Mouse (Mus musculus) heart, embryonic 12.5 days (tissue): Measurements from ENCODE around the gene Kcnq1. TPM values are rescaled to one million over a fixed set of nuclear protein-coding genes. Genes with fewer than 3 reads are reported as not detected.
A peak's percentile ranks its signal among the peaks of the same experiment; 100 is the strongest.

Experiments used
- ATAC-seq: fragments of 200-750 bp; cut with Nextera tagmentation; 2 replicates; pipeline ENCODE4 v1.8.0; 2017; ENCODE audit warnings: moderate TSS enrichment, moderate library complexity; ENCODE audit not compliant: insufficient number of reproducible peaks, low FRiP score
- H3K27ac ChIP-seq: fragments of 300-500 bp; sonication (generic); 2 replicates; pipeline ENCODE4 v1.5.1; 2016; ENCODE audit warnings: mild to moderate bottlenecking, moderate library complexity; ENCODE audit not compliant: poor library complexity, severe bottlenecking
- H3K27me3 ChIP-seq: fragments of 300-500 bp; sonication (generic); replicated peaks from 2 replicates; pipeline ENCODE4 v1.6.1; 2016; ENCODE audit warnings: mild to moderate bottlenecking, moderate library complexity
- H3K36me3 ChIP-seq: fragments of 300-500 bp; sonication (generic); 2 replicates; pipeline ENCODE4 v1.6.1; 2016; ENCODE audit warnings: mild to moderate bottlenecking, moderate library complexity
- H3K4me1 ChIP-seq: fragments of 300-500 bp; sonication (generic); replicated peaks from 2 replicates; pipeline ENCODE4 v1.6.1; 2016; ENCODE audit warnings: mild to moderate bottlenecking
- H3K4me2 ChIP-seq: fragments of 300-500 bp; sonication (generic); 2 replicates; pipeline ENCODE4 v1.6.1; 2016; ENCODE audit warnings: mild to moderate bottlenecking, moderate library complexity
- H3K4me3 ChIP-seq: fragments of 300-500 bp; sonication (generic); 2 replicates; pipeline ENCODE4 v1.5.1; 2016; ENCODE audit warnings: mild to moderate bottlenecking
- H3K9ac ChIP-seq: fragments of 300-500 bp; sonication (generic); 2 replicates; pipeline ENCODE4 v1.6.1; 2016; ENCODE audit warnings: mild to moderate bottlenecking, moderate library complexity
- H3K9me3 ChIP-seq: fragments of 300-500 bp; sonication (generic); replicated peaks from 2 replicates; pipeline ENCODE4 v1.6.1; 2016; ENCODE audit warnings: mild to moderate bottlenecking, moderate library complexity
- WGBS: fragments of 180-500 bp; shearing (Covaris S2); methylation state at CpG from one replicate; pipeline ENCODE4 v1.1.7; 2016; 5-methylcytosine and 5-hydroxymethylcytosine counted together
- polyA plus RNA-seq: library from polyadenylated mRNA; unstranded; fragments of >200 nt; fragmentation: Nextera tagmentation; extraction: Ambion mirVana; gene quantifications from 2 replicates; pipeline ENCODE4 v1.2.1, GENCODE M21; 2016

Kcnq1 gene
- polyA plus RNA-seq, 1 experiment from 2014 or later: 12.9 TPM

GRCm38 (mm10) chr7:143463865-143464415, 357.8 kb downstream of the Kcnq1 start:
- Histone ChIP-seq H3K4me3 (no peak overlapping the region), H3K36me3 (no peaks in the 10 kb centered on the region), H3K27me3 (no peaks in the 10 kb centered on the region), H3K9ac (0 out of 2 replicates have a peak overlapping the region, but pooled peaks have one; percentile 4), H3K4me2 (peak overlapping the region; percentile 81), H3K4me1 (peaks cover 45% of the 10 kb centered on the region), H3K9me3 (peaks cover 26% of the 10 kb centered on the region), H3K27ac (no peak overlapping the region)
- WGBS: 25% methylated on average over 11 of the region's 11 CpGs
- ATAC-seq: 0 out of 2 replicates have a peak, but pooled peaks have one; percentile 0

- peaks cover 15% of the 10 kb centered on the region for H3K9me3 ChIP-seq
- ATAC-seq: no peak
- H3K4me1 ChIP-seq: peaks cover 51% of the 10 kb centered on the region
- H3K27ac ChIP-seq: no peak overlapping the region
- no peaks in the 10 kb centered on the region for H3K36me3 ChIP-seq
- H3K4me3 ChIP-seq: peak overlapping the region; percentile 44
- H3K9ac ChIP-seq: peak overlapping the region; percentile 64
- peak overlapping the region; percentile 81 for H3K4me2 ChIP-seq
- no peaks in the 10 kb centered on the region for H3K27me3 ChIP-seq
- WGBS: 13% methylated on average over 56 of the region's 56 CpGs
Observed at GRCm38 (mm10) chr7:143464811-143465560, 358.8 kb downstream of the Kcnq1 start.

GRCm38 (mm10) chr7:143466099-143466677, 360.0 kb downstream of the Kcnq1 start:
- no peak overlapping the region for H3K4me3 ChIP-seq
- peaks cover 3% of the 10 kb centered on the region for H3K9me3 ChIP-seq
- H3K9ac ChIP-seq: no peak overlapping the region
- 35% methylated on average over 14 of the region's 14 CpGs for WGBS
- no peak overlapping the region for H3K27ac ChIP-seq
- no peak overlapping the region for H3K4me2 ChIP-seq
- ATAC-seq: peak; percentile 13; the same call in 1 of the 2 replicates
- H3K4me1 ChIP-seq: peaks cover 51% of the 10 kb centered on the region
- H3K27me3 ChIP-seq: no peaks in the 10 kb centered on the region
- no peaks in the 10 kb centered on the region for H3K36me3 ChIP-seq

GRCm38 (mm10) chr7:143467714-143468113, 361.6 kb downstream of the Kcnq1 start:
- Histone ChIP-seq H3K4me1 (peaks cover 44% of the 10 kb centered on the region), H3K4me3 (no peak overlapping the region), H3K27ac (no peak overlapping the region), H3K36me3 (no peaks in the 10 kb centered on the region), H3K4me2 (no peak overlapping the region), H3K9ac (no peak overlapping the region), H3K9me3 (no peaks in the 10 kb centered on the region), H3K27me3 (no peaks in the 10 kb centered on the region)
- ATAC-seq: no peak
- 24% methylated on average over 6 of the region's 6 CpGs for WGBS

GRCm38 (mm10) chr7:143469946-143470345, 363.8 kb downstream of the Kcnq1 start:
- Histone ChIP-seq H3K9me3 (no peaks in the 10 kb centered on the region), H3K4me1 (peaks cover 29% of the 10 kb centered on the region), H3K4me3 (no peak overlapping the region), H3K27me3 (no peaks in the 10 kb centered on the region), H3K27ac (no peak overlapping the region), H3K9ac (no peak overlapping the region), H3K36me3 (no peaks in the 10 kb centered on the region), H3K4me2 (no peak overlapping the region)
- ATAC-seq: no peak
- WGBS: 12% methylated on average over 8 of the region's 8 CpGs

GRCm38 (mm10) chr7:143473347-143474101, 367.4 kb downstream of the Kcnq1 start, which contains the start of gene Slc22a18:
Slc22a18 (plus strand) TSS chr7:143473736.
- peaks cover 10% of the 10 kb centered on the region; the same call in 1 of the 2 replicates for H3K27me3 ChIP-seq
- H3K9me3 ChIP-seq: no peaks in the 10 kb centered on the region
- H3K27ac ChIP-seq: no peak within 1 kb of the TSS
- no peaks in the 10 kb centered on the region for H3K36me3 ChIP-seq
- H3K4me2 ChIP-seq: 0 out of 2 replicates have a peak within 1 kb of the TSS, but pooled peaks have one; percentile 11
- WGBS: 38% methylated on average over 4 of the region's 4 CpGs
- peaks cover 12% of the 10 kb centered on the region; the same call in 1 of the 2 replicates for H3K4me1 ChIP-seq
- H3K4me3 ChIP-seq: no peak within 1 kb of the TSS
- no peak within 1 kb of the TSS for H3K9ac ChIP-seq
- ATAC-seq: no peak

GRCm38 (mm10) chr7:143474811-143475210, 368.6 kb downstream of the Kcnq1 start:
- Histone ChIP-seq H3K9me3 (no peaks in the 10 kb centered on the region), H3K27ac (no peak overlapping the region), H3K4me3 (no peak overlapping the region), H3K27me3 (peaks cover 19% of the 10 kb centered on the region), H3K4me2 (no peak overlapping the region), H3K9ac (no peak overlapping the region), H3K4me1 (peaks cover 4% of the 10 kb centered on the region; the same call in 1 of the 2 replicates), H3K36me3 (no peaks in the 10 kb centered on the region)
- no peak for ATAC-seq
- WGBS: 28% methylated on average over 10 of the region's 10 CpGs

GRCm38 (mm10) chr7:143475876-143476275, 369.7 kb downstream of the Kcnq1 start:
- no peak overlapping the region for H3K4me2 ChIP-seq
- no peak overlapping the region for H3K27ac ChIP-seq
- H3K27me3 ChIP-seq: peaks cover 26% of the 10 kb centered on the region
- no peak for ATAC-seq
- H3K4me1 ChIP-seq: no peaks in the 10 kb centered on the region
- no peaks in the 10 kb centered on the region for H3K36me3 ChIP-seq
- H3K9ac ChIP-seq: no peak overlapping the region
- H3K4me3 ChIP-seq: no peak overlapping the region
- no peaks in the 10 kb centered on the region for H3K9me3 ChIP-seq
- 56% methylated on average over 11 of the region's 11 CpGs for WGBS

Other genes starting within 250 kb of the Kcnq1 start
- 0.60 and 1.0 TPM in 2 replicates for gene Th, start 175.2 kb upstream of the Kcnq1 start, polyA plus RNA-seq
- 0.23 and 0.31 TPM in 2 replicates for gene Ascl2, start 137.1 kb upstream of the Kcnq1 start, polyA plus RNA-seq
- 7.0 and 7.7 TPM in 2 replicates for gene Tspan32, start 101.3 kb upstream of the Kcnq1 start, polyA plus RNA-seq
- 701 and 712 TPM in 2 replicates for gene Cd81, start 53.6 kb upstream of the Kcnq1 start, polyA plus RNA-seq
- 57.1 and 61.7 TPM in 2 replicates for gene Tssc4, start 37.1 kb upstream of the Kcnq1 start, polyA plus RNA-seq
- 3.8 and 4.3 TPM in 2 replicates for gene Trpm5, start 11.7 kb upstream of the Kcnq1 start, polyA plus RNA-seq